Mouse (Mus musculus): ENCODE results near the gene Fbxo30.
"Not testable (repeated sequence)": the region's sequence is repeated elsewhere in the genome, so short reads cannot be mapped to it uniquely, and the experiment has no call there.

Gene Fbxo30

GRCm38 (mm10) chr10:11280578-11281463 lies at the start of gene Fbxo30:
Fbxo30 (plus strand) TSS chr10:11281330.
- peak; percentile 70 to 84 for DNase-seq (ENCODE audit: low spot score in 2 of 2)

- no peak for DNase-seq (ENCODE audit: low spot score in 2 of 2)
Observed at GRCm38 (mm10) chr10:11233208-11233607, 47.9 kb upstream of the Fbxo30 start.

GRCm38 (mm10) chr10:11242988-11243387 lies 38.1 kb upstream of the Fbxo30 start:
- DNase-seq (ENCODE audit: low spot score in 2 of 2), result not testable (repeated sequence)

- DNase-seq (ENCODE audit: low spot score in 2 of 2), result no peak
Observed at GRCm38 (mm10) chr10:11248210-11248609, 32.9 kb upstream of the Fbxo30 start.

- no peak for DNase-seq (ENCODE audit: low spot score in 2 of 2)
Observed at GRCm38 (mm10) chr10:11250247-11250997, 30.7 kb upstream of the Fbxo30 start.

- not testable (repeated sequence) for DNase-seq (ENCODE audit: low spot score in 2 of 2)
Observed at GRCm38 (mm10) chr10:11253581-11253980, 27.5 kb upstream of the Fbxo30 start.

- DNase-seq (ENCODE audit: low spot score in 2 of 2), result no peak
Observed at GRCm38 (mm10) chr10:11260119-11260518, 21.0 kb upstream of the Fbxo30 start.

- not testable (repeated sequence) for DNase-seq (ENCODE audit: low spot score in 2 of 2)
Observed at GRCm38 (mm10) chr10:11262292-11262691, 18.8 kb upstream of the Fbxo30 start.

- DNase-seq (ENCODE audit: low spot score in 2 of 2), result not testable (repeated sequence)
Observed at GRCm38 (mm10) chr10:11263795-11264194, 17.3 kb upstream of the Fbxo30 start.

- no peak for DNase-seq (ENCODE audit: low spot score in 2 of 2)
Observed at GRCm38 (mm10) chr10:11269165-11269564, 12.0 kb upstream of the Fbxo30 start.

- no peak for DNase-seq (ENCODE audit: low spot score in 2 of 2)
Observed at GRCm38 (mm10) chr10:11274431-11274830, 6.7 kb upstream of the Fbxo30 start.

GRCm38 (mm10) chr10:11280235-11280577 lies 924 bp upstream of the Fbxo30 start:
- no peak for DNase-seq (ENCODE audit: low spot score in 2 of 2)

GRCm38 (mm10) chr10:11281498-11282305 lies 572 bp downstream of the Fbxo30 start:
- DNase-seq (ENCODE audit: low spot score in 2 of 2), result peak in 1 of 2 experiments; percentile 50

- DNase-seq (ENCODE audit: low spot score in 2 of 2), result no peak
Observed at GRCm38 (mm10) chr10:11282306-11282631, 1.1 kb downstream of the Fbxo30 start.

- no peak for DNase-seq (ENCODE audit: low spot score in 2 of 2)
Observed at GRCm38 (mm10) chr10:11298418-11298817, 17.3 kb downstream of the Fbxo30 start.

- no peak for DNase-seq (ENCODE audit: low spot score in 2 of 2)
Observed at GRCm38 (mm10) chr10:11305365-11306053, 24.4 kb downstream of the Fbxo30 start.

GRCm38 (mm10) chr10:11306054-11306367 lies 24.9 kb downstream of the Fbxo30 start:
- no peak for DNase-seq (ENCODE audit: low spot score in 2 of 2)

- DNase-seq (ENCODE audit: low spot score in 2 of 2), result no peak
Observed at GRCm38 (mm10) chr10:11309866-11310265, 28.7 kb downstream of the Fbxo30 start.

- DNase-seq (ENCODE audit: low spot score in 2 of 2), result no peak
Observed at GRCm38 (mm10) chr10:11310481-11310880, 29.4 kb downstream of the Fbxo30 start.

- not testable (repeated sequence) for DNase-seq (ENCODE audit: low spot score in 2 of 2)
Observed at GRCm38 (mm10) chr10:11317856-11318454, 36.8 kb downstream of the Fbxo30 start.

- no peak for DNase-seq (ENCODE audit: low spot score in 2 of 2)
Observed at GRCm38 (mm10) chr10:11319446-11319970, 38.4 kb downstream of the Fbxo30 start.
